Mouse (Mus musculus): ENCODE measurements around the gene Krt34.

Krt34 gene

DNA sequence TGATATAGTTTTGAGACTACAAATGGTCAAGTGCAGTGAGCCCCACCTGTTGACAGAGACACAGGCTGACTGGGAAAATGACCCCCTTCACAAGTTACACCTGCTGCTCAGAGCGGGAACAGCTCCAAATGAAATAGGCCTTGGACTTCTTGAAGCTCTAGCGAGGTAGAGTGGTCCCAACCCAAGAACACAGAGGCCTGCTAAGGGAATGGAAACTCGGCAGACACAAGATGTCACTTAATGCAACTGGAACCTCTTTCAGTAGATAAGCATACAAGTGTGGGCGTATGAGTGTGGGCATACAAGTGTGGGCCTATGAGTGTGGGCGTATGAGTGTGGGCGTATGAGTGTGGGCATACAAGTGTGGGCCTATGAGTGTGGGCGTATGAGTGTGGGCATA, 42.3 kb downstream of the Krt34 start:
- no peak for DNase-seq (ENCODE audit: low read depth)

GRCm38 (mm10) chr11:99994384-99994661, 47.0 kb downstream of the Krt34 start:
- no peak for DNase-seq (ENCODE audit: low read depth)

DNA sequence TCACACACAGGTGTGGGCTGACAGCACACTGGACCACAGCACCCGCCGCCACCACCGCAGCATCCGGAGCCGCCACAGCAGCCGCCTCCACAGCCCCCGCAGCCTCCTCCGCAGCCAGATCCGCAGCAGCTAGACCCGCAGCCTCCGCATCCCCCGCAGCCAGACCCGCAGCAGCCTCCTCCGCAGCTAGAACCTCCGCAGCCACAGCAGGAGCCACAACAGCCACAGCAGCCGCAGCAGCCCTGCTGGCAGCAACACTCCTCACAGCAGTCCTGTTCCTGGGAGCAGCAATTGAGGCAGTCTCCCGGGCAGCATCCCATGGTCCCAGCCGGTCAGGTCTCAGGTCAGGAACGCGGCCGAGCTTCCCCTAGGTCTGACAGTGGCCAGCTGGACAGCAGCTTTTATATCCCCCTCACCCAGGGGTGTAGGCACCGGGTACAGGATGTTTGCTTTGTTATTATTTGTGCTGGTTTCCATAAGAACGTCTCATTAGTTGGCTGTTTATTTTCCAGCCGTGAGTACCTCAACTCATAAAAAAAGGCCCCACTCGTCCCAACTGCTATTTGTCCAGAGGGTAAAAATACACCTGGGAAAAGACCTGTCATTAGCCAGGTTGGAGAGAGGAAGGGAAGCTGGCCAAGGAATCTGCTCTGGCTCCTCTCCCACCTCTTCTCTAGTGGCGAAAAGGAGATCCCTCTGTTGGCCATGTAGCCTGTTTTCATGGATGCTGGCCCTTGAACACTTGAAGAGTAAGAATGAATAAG, 47.6 kb downstream of the Krt34 start, which contains the start of gene Krtap17-1:
TSS of gene Krtap17-1 (minus strand) at position 375 of the 764 bp plus-strand sequence.
- DNase-seq (ENCODE audit: low read depth): no peak

- DNase-seq (ENCODE audit: low read depth): no peak
Measured at GRCm38 (mm10) chr11:99990571-99990970, 50.8 kb downstream of the Krt34 start.

- no peak for DNase-seq (ENCODE audit: low read depth)
Measured at GRCm38 (mm10) chr11:99989881-99990405, 51.4 kb downstream of the Krt34 start.

- no peak for DNase-seq (ENCODE audit: low read depth)
Measured at GRCm38 (mm10) chr11:99988530-99988929, 52.8 kb downstream of the Krt34 start.
